Mouse (Mus musculus): ENCODE measurements at regions not wholly inside any gene's neighbourhood (a gene's known extent, or its start where the extent isn't known, plus 50 kb on each side); places are given as distances from the start of the nearest gene placed in this dataset.
"Not testable (repeated sequence)": the region's sequence is repeated elsewhere in the genome, so short reads cannot be mapped to it uniquely, and the experiment has no call there.

GRCm38 (mm10) chr6:4190976-4191375 lies 104.2 kb upstream of the Bet1 start:
- H3K4me3 ChIP-seq (replicated peaks in 1 of 3; ENCODE audit: low read depth in 2 of 3, low read length in 2 of 3, poor library complexity in 1 of 3); H3K27me3 ChIP-seq (replicated peaks); H3K9ac ChIP-seq (ENCODE audit: insufficient read depth, low read depth); DNase-seq (ENCODE audit: extremely low read depth); dilution Hi-C loops (cut with MboI; ENCODE audit: extremely low pct_ligation_motif_present, extremely low pct_unique_long_range_greater_than_20kb, low sequenced_read_pairs); H3K27ac ChIP-seq (ENCODE audit: insufficient read depth, low read depth); H3K9me3 ChIP-seq (replicated peaks; ENCODE audit: low read length); H3K36me3 ChIP-seq (replicated peaks in 1 of 2; ENCODE audit: control insufficient read depth in 1 of 2, insufficient read depth in 1 of 2, low read length in 1 of 2); H3K4me2 ChIP-seq (ENCODE audit: insufficient read depth, low read depth, poor library complexity, severe bottlenecking); H3K4me1 ChIP-seq (ENCODE audit: control insufficient read depth in 1 of 2, insufficient read depth in 2 of 2); H3K79me2 ChIP-seq (replicated peaks; ENCODE audit: control insufficient read depth, extremely low read depth, insufficient read depth, poor library complexity, severe bottlenecking); in situ Hi-C loops (cut with MboI; ENCODE audit: low pct_ligation_motif_present, low pct_unique_long_range_greater_than_20kb, low sequenced_read_pairs): not testable (repeated sequence)
- peak; percentile 61 for TF ChIP-seq NRF1 (IDR thresholded peaks at IDR 0.05; ENCODE audit: low read depth, low read length)

- TF ChIP-seq RAD21 (IDR thresholded peaks at IDR 0.05; ENCODE audit: low read depth, low read length) (no peak), HCFC1 (IDR thresholded peaks at IDR 0.05; ENCODE audit: low read depth, low read length) (no peak), MXI1 (IDR thresholded peaks at IDR 0.05; ENCODE audit: low read depth, low read length) (no peak), ZC3H11A (IDR thresholded peaks at IDR 0.05; ENCODE audit: low read depth, low read length) (no peak), JUND (conservative IDR thresholded peaks at IDR 0.05; ENCODE audit: low read depth, low read length) (no peak), NRF1 (IDR thresholded peaks at IDR 0.05; ENCODE audit: low read depth, low read length) (no peak), ZKSCAN1 (IDR thresholded peaks at IDR 0.05; ENCODE audit: borderline replicate concordance, low read depth, low read length) (no peak), PAX5 (IDR thresholded peaks at IDR 0.05; ENCODE audit: low read length) (no peak), TCF12 (IDR thresholded peaks at IDR 0.05; ENCODE audit: low read depth, low read length) (no peak), BHLHE40 (IDR thresholded peaks at IDR 0.05; ENCODE audit: low read depth, low read length) (no peak), JUN (IDR thresholded peaks at IDR 0.05; ENCODE audit: insufficient read depth, low read depth, low read length) (no peak), E2F4 (IDR thresholded peaks at IDR 0.05; ENCODE audit: insufficient replicate concordance, low read depth, low read length) (no peak), ZNF384 (IDR thresholded peaks at IDR 0.05; ENCODE audit: low read depth, low read length) (no peak), POLR2A (IDR thresholded peaks at IDR 0.05; ENCODE audit: low read depth, low read length) (no peak), POLR2AphosphoS2 (IDR thresholded peaks at IDR 0.05; ENCODE audit: low read depth, low read length) (no peak), MYC (IDR thresholded peaks at IDR 0.05; ENCODE audit: low read depth, low read length) (no peak), MAZ (IDR thresholded peaks at IDR 0.05; ENCODE audit: low read depth, low read length) (no peak)
- dilution Hi-C loops (cut with MboI; ENCODE audit: extremely low pct_ligation_motif_present, extremely low pct_unique_long_range_greater_than_20kb, low sequenced_read_pairs), result no loop called here
- H3K79me2 ChIP-seq (replicated peaks; ENCODE audit: control insufficient read depth, extremely low read depth, insufficient read depth, poor library complexity, severe bottlenecking), result no peaks in the 10 kb centered on the region
- no peak overlapping the region for H3K4me3 ChIP-seq (replicated peaks in 1 of 3; ENCODE audit: low read depth in 2 of 3, low read length in 2 of 3, poor library complexity in 1 of 3)
- no peaks in the 10 kb centered on the region for H3K9me3 ChIP-seq (replicated peaks; ENCODE audit: low read length)
- no peak overlapping the region for H3K4me2 ChIP-seq (ENCODE audit: insufficient read depth, low read depth, poor library complexity, severe bottlenecking)
- H3K9ac ChIP-seq (ENCODE audit: insufficient read depth, low read depth), result no peak overlapping the region
- DNase-seq (ENCODE audit: extremely low read depth), result no peak
- no peak overlapping the region for H3K27ac ChIP-seq (ENCODE audit: insufficient read depth, low read depth)
- no peaks in the 10 kb centered on the region for H3K27me3 ChIP-seq (replicated peaks)
- in situ Hi-C loops (cut with MboI; ENCODE audit: low pct_ligation_motif_present, low pct_unique_long_range_greater_than_20kb, low sequenced_read_pairs), result no loop called here
- H3K4me1 ChIP-seq (ENCODE audit: control insufficient read depth in 1 of 2, insufficient read depth in 2 of 2), result peaks cover 3% of the 10 kb centered on the region in 2 experiments; a peak in 1 of 4 replicates
- H3K36me3 ChIP-seq (replicated peaks in 1 of 2; ENCODE audit: control insufficient read depth in 1 of 2, insufficient read depth in 1 of 2, low read length in 1 of 2), result no peaks in the 10 kb centered on the region
These were observed 106.5 kb upstream of the Bet1 start for GRCm38 (mm10) chr6:4193286-4193685.

All from CH12.LX (cell line).